Mouse (Mus musculus) heart, postnatal 0 days (tissue): ENCODE results near the gene Olfr693. TPM values are rescaled to one million over a fixed set of nuclear protein-coding genes. Genes with fewer than 3 reads are reported as not detected.

Experiments used
- ATAC-seq: fragments of 200-750 bp; cut with Nextera tagmentation; 2 replicates; pipeline ENCODE4 v1.8.0; 2017; ENCODE audit warnings: low read depth, moderate number of reproducible peaks, moderate library complexity; ENCODE audit not compliant: insufficient read depth
- DNase-seq: peaks from one replicate; pipeline ENCODE4 v3.0.0-alpha.2; 2016; ENCODE audit warnings: low spot score
- H3K27ac ChIP-seq: fragments of 300-500 bp; sonication (generic); 2 replicates; pipeline ENCODE4 v1.5.1; 2014; ENCODE audit warnings: low read depth, mild to moderate bottlenecking
- H3K27me3 ChIP-seq: fragments of 300-500 bp; sonication (generic); 2 replicates; pipeline ENCODE4 v1.6.1; 2014; ENCODE audit warnings: low read length, mixed read lengths; ENCODE audit not compliant: control insufficient read depth, insufficient read depth
- H3K36me3 ChIP-seq: fragments of 300-500 bp; sonication (generic); replicated peaks from 2 replicates; pipeline ENCODE4 v1.6.1; 2014; ENCODE audit warnings: low read length, mixed read lengths; ENCODE audit not compliant: control insufficient read depth, insufficient read depth
- H3K4me1 ChIP-seq: fragments of 300-500 bp; sonication (generic); 2 replicates; pipeline ENCODE4 v1.6.1; 2014; ENCODE audit warnings: antibody characterized with exemption; ENCODE audit not compliant: control insufficient read depth, insufficient read depth
- H3K4me2 ChIP-seq: fragments of 300-500 bp; sonication (generic); 2 replicates; pipeline ENCODE4 v1.6.1; 2014; ENCODE audit warnings: low read depth, mild to moderate bottlenecking, low read length, moderate library complexity
- H3K4me3 ChIP-seq: fragments of 300-500 bp; sonication (generic); 2 replicates; pipeline ENCODE4 v1.5.1; 2014; ENCODE audit warnings: low read depth, low read length
- H3K9ac ChIP-seq: fragments of 300-500 bp; sonication (generic); replicated peaks from 2 replicates; pipeline ENCODE4 v1.6.1; 2014; ENCODE audit warnings: low read depth, low read length, mixed read lengths
- H3K9me3 ChIP-seq: fragments of 300-500 bp; sonication (generic); replicated peaks from 2 replicates; pipeline ENCODE4 v1.6.1; 2016; ENCODE audit warnings: low read length; ENCODE audit not compliant: control insufficient read depth
- CTCF ChIP-seq: IDR thresholded peaks from 2 replicates; pipeline ENCODE4 v1.5.1; 2016; ENCODE audit warnings: antibody characterized with exemption, control low read depth, low read depth
- EP300 ChIP-seq: IDR thresholded peaks from 2 replicates; pipeline ENCODE4 v1.6.1; 2016; ENCODE audit warnings: antibody characterized with exemption, low read depth
- WGBS: fragments of 180-500 bp; shearing (Covaris S2); extraction: QIAGEN DNeasy Blood & Tissue Kit; methylation state at CpG from one replicate; pipeline ENCODE4 v1.1.7; 2014; 5-methylcytosine and 5-hydroxymethylcytosine counted together
- polyA plus RNA-seq: library from polyadenylated mRNA; unstranded; fragments of >200 nt; fragmentation: Nextera tagmentation; extraction: Ambion mirVana; gene quantifications from 2 replicates; pipeline ENCODE4 v1.2.1, GENCODE M21; 2015
- total RNA-seq: library from RNA; depleted of rRNA; stranded (reverse); fragments of >200 nt; gene quantifications from 2 replicates; pipeline ENCODE4 v1.2.3, GENCODE M21; 2014; ENCODE audit warnings: low replicate concordance; rRNA removed

Gene Olfr693
- total and polyA plus RNA-seq, 2 experiments from 2014 or later = not detected

DNA sequence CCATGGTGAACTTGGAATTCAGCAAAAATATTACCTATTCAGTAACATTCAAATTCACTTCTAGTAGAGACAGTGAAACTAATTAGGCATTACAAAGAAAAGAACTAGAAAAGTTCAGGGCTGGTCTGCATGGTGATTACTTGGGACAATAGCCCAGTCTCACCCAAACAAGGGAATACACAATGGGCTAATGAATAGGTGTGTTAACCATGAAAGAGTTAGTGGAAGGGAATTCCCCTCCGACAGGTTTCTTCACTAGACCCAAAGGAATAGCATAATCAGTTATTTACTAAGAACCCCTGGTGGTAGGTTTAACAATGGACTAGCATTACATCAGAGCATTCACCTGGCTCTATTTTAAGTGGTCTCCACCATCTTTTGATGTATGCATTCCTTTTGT is 35.1 kb downstream of the Olfr693 start:
- TF ChIP-seq EP300 = no peak
- TF ChIP-seq CTCF = no peak
- no peak overlapping the region for H3K27ac ChIP-seq
- no peak overlapping the region for H3K4me2 ChIP-seq
- H3K4me1 ChIP-seq = no peaks in the 10 kb centered on the region
- ATAC-seq = no peak
- H3K4me3 ChIP-seq = no peak overlapping the region
- no peaks in the 10 kb centered on the region for H3K9me3 ChIP-seq
- DNase-seq = no peak
- H3K9ac ChIP-seq = no peak overlapping the region
- 69% methylated on average over 1 of the region's 1 CpGs for WGBS
- no peaks in the 10 kb centered on the region for H3K27me3 ChIP-seq
- no peaks in the 10 kb centered on the region for H3K36me3 ChIP-seq

DNA sequence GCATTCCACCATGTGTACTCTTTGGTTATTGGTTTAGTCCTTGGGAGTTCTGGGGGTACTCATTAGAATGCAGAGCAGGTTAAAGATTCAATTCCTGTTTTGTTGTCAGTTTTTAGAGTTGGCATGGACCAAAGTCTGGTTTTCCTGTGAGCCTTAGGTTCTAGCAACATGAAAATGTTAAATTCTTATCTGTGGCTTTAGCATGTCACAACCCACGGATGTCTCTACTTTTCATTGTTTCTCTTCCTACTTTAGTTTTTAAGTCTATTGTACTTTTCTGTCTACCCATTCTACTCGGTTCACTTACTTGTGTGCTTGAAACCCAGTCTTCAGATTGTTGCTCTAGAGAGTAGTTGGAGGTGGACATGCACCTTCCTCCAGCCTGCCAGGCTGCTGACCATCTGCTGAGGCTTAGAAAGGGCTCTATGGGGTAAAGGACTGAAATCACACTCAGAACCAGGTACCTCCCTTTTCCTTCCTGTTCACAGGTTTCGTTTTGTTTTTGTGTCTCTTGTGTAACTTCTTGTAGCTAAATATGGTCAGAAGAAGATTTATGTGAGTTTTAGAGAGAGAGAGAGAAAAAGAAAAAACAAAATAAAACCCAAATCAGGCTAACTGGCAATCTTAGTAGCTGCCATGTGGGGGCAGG is 36.0 kb downstream of the Olfr693 start:
- Histone ChIP-seq H3K9ac (no peak overlapping the region), H3K27ac (no peak overlapping the region), H3K4me1 (no peaks in the 10 kb centered on the region), H3K36me3 (no peaks in the 10 kb centered on the region), H3K9me3 (no peaks in the 10 kb centered on the region), H3K4me2 (no peak overlapping the region), H3K4me3 (no peak overlapping the region), H3K27me3 (no peaks in the 10 kb centered on the region)
- DNase-seq (no peak), ATAC-seq (no peak)
- TF ChIP-seq EP300 (no peak), CTCF (no peak)
- 49% methylated on average over 3 of the region's 3 CpGs for WGBS

DNA sequence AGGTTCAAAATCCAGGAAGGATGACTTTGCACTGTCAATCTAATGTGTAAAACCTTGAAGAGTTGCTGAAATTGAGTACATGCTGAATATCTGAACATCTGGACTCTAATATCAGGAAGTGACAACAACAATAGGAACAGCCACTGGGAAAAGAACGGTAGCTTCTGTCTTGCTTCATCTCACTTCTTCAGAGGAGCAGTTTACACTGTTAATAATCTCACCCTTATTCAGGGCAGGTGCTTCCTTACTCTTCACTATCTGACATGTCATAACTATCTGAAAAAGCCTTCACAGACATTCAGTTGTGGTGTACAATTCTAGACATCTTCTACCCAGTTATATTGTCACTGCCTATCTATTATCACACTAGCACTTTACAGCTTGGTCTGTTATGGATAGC is 39.5 kb downstream of the Olfr693 start:
- Histone ChIP-seq H3K36me3 (no peaks in the 10 kb centered on the region), H3K4me1 (no peaks in the 10 kb centered on the region), H3K27me3 (no peaks in the 10 kb centered on the region), H3K9me3 (no peaks in the 10 kb centered on the region), H3K27ac (no peak overlapping the region), H3K4me2 (no peak overlapping the region), H3K4me3 (no peak overlapping the region), H3K9ac (no peak overlapping the region)
- WGBS = 55% methylated on average over 1 of the region's 1 CpGs
- ATAC-seq (no peak), DNase-seq (no peak)
- no peak for TF ChIP-seq CTCF
- TF ChIP-seq EP300 = no peak

DNA sequence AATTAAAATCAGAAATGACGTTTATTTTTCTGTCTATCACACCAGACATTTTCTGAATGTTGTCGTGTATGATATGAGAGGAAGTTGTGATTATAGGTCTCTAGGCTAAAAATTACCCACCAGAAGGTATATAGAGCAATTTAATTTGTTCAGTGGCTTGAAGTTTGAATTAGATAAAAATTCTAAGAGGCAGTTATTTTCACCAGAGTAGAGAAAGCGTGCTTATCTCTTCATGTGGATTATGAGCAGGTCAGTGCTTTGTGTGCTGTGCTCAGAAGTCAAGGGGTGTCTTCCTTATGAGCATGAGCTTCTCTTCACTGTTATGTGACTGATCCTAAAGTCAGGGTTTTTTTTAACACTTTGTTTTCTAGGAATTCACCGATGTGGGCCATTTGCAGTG is 44.8 kb downstream of the Olfr693 start:
- no peak for DNase-seq

More for the DNA sequence above, 44.8 kb downstream of the Olfr693 start:
- Histone ChIP-seq H3K27me3 (no peaks in the 10 kb centered on the region), H3K36me3 (no peaks in the 10 kb centered on the region), H3K9me3 (no peaks in the 10 kb centered on the region), H3K4me1 (no peaks in the 10 kb centered on the region), H3K27ac (no peak overlapping the region), H3K4me2 (no peak overlapping the region), H3K4me3 (no peak overlapping the region), H3K9ac (no peak overlapping the region)
- 67% methylated on average over 4 of the region's 4 CpGs for WGBS
- TF ChIP-seq EP300 = no peak
- TF ChIP-seq CTCF = no peak
- ATAC-seq = no peak

Other genes starting within 250 kb of the Olfr693 start
- not detected in 2 replicates for gene Olfr694, start 11.2 kb upstream of the Olfr693 start, total RNA-seq
- gene Olfr694, start 11.2 kb upstream of the Olfr693 start, polyA plus RNA-seq = not detected in 2 replicates
- gene Olfr695, start 35.8 kb upstream of the Olfr693 start, total RNA-seq = not detected in 2 replicates
- not detected in 2 replicates for gene Olfr695, start 35.8 kb upstream of the Olfr693 start, polyA plus RNA-seq
- not detected in 2 replicates for gene Olfr697, start 61.9 kb upstream of the Olfr693 start, total RNA-seq
- gene Olfr697, start 61.9 kb upstream of the Olfr693 start, polyA plus RNA-seq = not detected in 2 replicates
- not detected in 2 replicates for gene Olfr698, start 74.8 kb upstream of the Olfr693 start, total RNA-seq
- gene Olfr698, start 74.8 kb upstream of the Olfr693 start, polyA plus RNA-seq = not detected in 2 replicates
- gene Olfr699, start 112.6 kb upstream of the Olfr693 start, total RNA-seq = not detected in 2 replicates
- not detected in 2 replicates for gene Olfr699, start 112.6 kb upstream of the Olfr693 start, polyA plus RNA-seq
- not detected in 2 replicates for gene Olfr700, start 128.2 kb upstream of the Olfr693 start, total RNA-seq
- gene Olfr700, start 128.2 kb upstream of the Olfr693 start, polyA plus RNA-seq = not detected in 2 replicates
- not detected in 2 replicates for gene Olfr701, start 133.5 kb upstream of the Olfr693 start, total RNA-seq
- not detected in 2 replicates for gene Olfr701, start 133.5 kb upstream of the Olfr693 start, polyA plus RNA-seq
- gene Olfr702, start 153.3 kb upstream of the Olfr693 start, total RNA-seq = not detected in 2 replicates
- gene Olfr702, start 153.3 kb upstream of the Olfr693 start, polyA plus RNA-seq = not detected in 2 replicates
- gene Olfr703, start 162.8 kb upstream of the Olfr693 start, total RNA-seq = not detected in 2 replicates
- gene Olfr703, start 162.8 kb upstream of the Olfr693 start, polyA plus RNA-seq = not detected in 2 replicates
- gene Olfr704, start 182.6 kb upstream of the Olfr693 start, total RNA-seq = not detected in 2 replicates
- not detected in 2 replicates for gene Olfr704, start 182.6 kb upstream of the Olfr693 start, polyA plus RNA-seq
- not detected in 2 replicates for gene Olfr705, start 196.3 kb upstream of the Olfr693 start, total RNA-seq
- gene Olfr705, start 196.3 kb upstream of the Olfr693 start, polyA plus RNA-seq = not detected in 2 replicates
- not detected in 2 replicates for gene Olfr706, start 207.6 kb upstream of the Olfr693 start, total RNA-seq
- not detected in 2 replicates for gene Olfr706, start 207.6 kb upstream of the Olfr693 start, polyA plus RNA-seq
- gene Olfr707, start 220.7 kb upstream of the Olfr693 start, total RNA-seq = not detected in 2 replicates
- not detected in 2 replicates for gene Olfr707, start 220.7 kb upstream of the Olfr693 start, polyA plus RNA-seq
- not detected in 2 replicates for gene Olfr1532-ps1, start 227.4 kb upstream of the Olfr693 start, total RNA-seq
- not detected in 2 replicates for gene Olfr1532-ps1, start 227.4 kb upstream of the Olfr693 start, polyA plus RNA-seq